Mouse (Mus musculus) midbrain, embryonic 16.5 days (tissue): Measurements from ENCODE around the gene Rassf7. TPM values are rescaled to one million over a fixed set of nuclear protein-coding genes. Genes with fewer than 3 reads are reported as not detected.

Experiments
- ATAC-seq: fragments of 200-750 bp; cut with Nextera tagmentation; 2 replicates; pipeline ENCODE4 v1.8.0; 2017; ENCODE audit warnings: moderate TSS enrichment
- H3K27ac ChIP-seq: fragments of 300-500 bp; sonication (generic); 2 replicates; pipeline ENCODE4 v1.5.1; 2014; ENCODE audit warnings: mild to moderate bottlenecking, low read length, mixed read lengths
- H3K27me3 ChIP-seq: fragments of 300-500 bp; sonication (generic); 2 replicates; pipeline ENCODE4 v1.6.1; 2014; ENCODE audit warnings: low read depth, low read length, mixed read lengths; ENCODE audit not compliant: control insufficient read depth, insufficient read depth
- H3K36me3 ChIP-seq: fragments of 300-500 bp; sonication (generic); 2 replicates; pipeline ENCODE4 v1.6.1; 2014; ENCODE audit warnings: mild to moderate bottlenecking, low read length, moderate library complexity, mixed read lengths; ENCODE audit not compliant: control insufficient read depth, insufficient read depth
- H3K4me1 ChIP-seq: fragments of 300-500 bp; sonication (generic); 2 replicates; pipeline ENCODE4 v1.6.1; 2014; ENCODE audit warnings: mild to moderate bottlenecking, low read length, mixed read lengths; ENCODE audit not compliant: control insufficient read depth, insufficient read depth
- H3K4me2 ChIP-seq: fragments of 300-500 bp; sonication (generic); 2 replicates; pipeline ENCODE4 v1.6.1; 2014; ENCODE audit warnings: mild to moderate bottlenecking, low read length, mixed read lengths
- H3K4me3 ChIP-seq: fragments of 300-500 bp; sonication (generic); 2 replicates; pipeline ENCODE4 v1.5.1; 2014; ENCODE audit warnings: low read depth, mild to moderate bottlenecking, low read length, moderate library complexity, mixed read lengths
- H3K9ac ChIP-seq: fragments of 300-500 bp; sonication (generic); 2 replicates; pipeline ENCODE4 v1.6.1; 2014; ENCODE audit warnings: low read depth, low read length, mixed read lengths
- H3K9me3 ChIP-seq: fragments of 300-500 bp; sonication (generic); replicated peaks from 2 replicates; pipeline ENCODE4 v1.6.1; 2014; ENCODE audit warnings: mild to moderate bottlenecking, low read length, mixed read lengths; ENCODE audit not compliant: control insufficient read depth, poor library complexity, severe bottlenecking
- WGBS: fragments of 180-500 bp; shearing (Covaris S2); extraction: QIAGEN DNeasy Blood & Tissue Kit; methylation state at CpG from one replicate; pipeline ENCODE4 v1.1.7; 2014; 5-methylcytosine and 5-hydroxymethylcytosine counted together
- polyA plus RNA-seq: library from polyadenylated mRNA; unstranded; fragments of >200 nt; fragmentation: Nextera tagmentation; extraction: Ambion mirVana; gene quantifications from 2 replicates; pipeline ENCODE4 v1.2.1, GENCODE M21; 2015

Gene Rassf7
- polyA plus RNA-seq, 1 experiment from 2014 or later, result 21.2 TPM

- Histone ChIP-seq H3K36me3 (no peaks in the 10 kb centered on the region; the same call in 1 of the 2 replicates), H3K27me3 (no peaks in the 10 kb centered on the region), H3K4me3 (no peak overlapping the region), H3K4me1 (peaks cover 23% of the 10 kb centered on the region), H3K27ac (no peak overlapping the region), H3K9ac (no peak overlapping the region), H3K4me2 (no peak overlapping the region), H3K9me3 (no peaks in the 10 kb centered on the region)
- 81% methylated on average over 3 of the region's 3 CpGs for WGBS
- no peak for ATAC-seq
Measured at GRCm38 (mm10) chr7:141218141-141218540, 2.5 kb downstream of the Rassf7 start.

- no peaks in the 10 kb centered on the region for H3K9me3 ChIP-seq
- 94% methylated on average over 5 of the region's 5 CpGs for WGBS
- H3K36me3 ChIP-seq, result no peaks in the 10 kb centered on the region; the same call in 1 of the 2 replicates
- H3K9ac ChIP-seq, result no peak overlapping the region
- H3K4me1 ChIP-seq, result peaks cover 23% of the 10 kb centered on the region
- H3K27me3 ChIP-seq, result no peaks in the 10 kb centered on the region
- H3K4me2 ChIP-seq, result no peak overlapping the region
- ATAC-seq, result no peak
- H3K4me3 ChIP-seq, result no peak overlapping the region
- no peak overlapping the region for H3K27ac ChIP-seq
Measured at GRCm38 (mm10) chr7:141218557-141219133, 3.0 kb downstream of the Rassf7 start.

GRCm38 (mm10) chr7:141219558-141220099 lies 4.0 kb downstream of the Rassf7 start:
- Histone ChIP-seq H3K27me3 (no peaks in the 10 kb centered on the region), H3K36me3 (no peaks in the 10 kb centered on the region; the same call in 1 of the 2 replicates), H3K9me3 (no peaks in the 10 kb centered on the region), H3K9ac (no peak overlapping the region), H3K4me3 (no peak overlapping the region), H3K4me1 (peaks cover 23% of the 10 kb centered on the region), H3K27ac (no peak overlapping the region), H3K4me2 (no peak overlapping the region)
- WGBS, result 94% methylated on average over 1 of the region's 1 CpGs
- no peak for ATAC-seq

- 79% methylated on average over 1 of the region's 1 CpGs for WGBS
- Histone ChIP-seq H3K27me3 (no peaks in the 10 kb centered on the region), H3K27ac (no peak overlapping the region), H3K9me3 (no peaks in the 10 kb centered on the region), H3K36me3 (no peaks in the 10 kb centered on the region; the same call in 1 of the 2 replicates), H3K4me3 (no peak overlapping the region), H3K4me2 (no peak overlapping the region), H3K4me1 (peaks cover 19% of the 10 kb centered on the region), H3K9ac (no peak overlapping the region)
- no peak for ATAC-seq
Measured at GRCm38 (mm10) chr7:141220377-141220776, 4.7 kb downstream of the Rassf7 start.

GRCm38 (mm10) chr7:141221249-141222125 lies 5.8 kb downstream of the Rassf7 start:
- H3K27me3 ChIP-seq, result no peaks in the 10 kb centered on the region
- peak overlapping the region; percentile 68 for H3K9ac ChIP-seq
- H3K9me3 ChIP-seq, result no peaks in the 10 kb centered on the region
- H3K27ac ChIP-seq, result peak overlapping the region; percentile 73
- H3K36me3 ChIP-seq, result no peaks in the 10 kb centered on the region; the same call in 1 of the 2 replicates
- ATAC-seq, result peak; percentile 96
- WGBS, result 4% methylated on average over 43 of the region's 44 CpGs
- peak overlapping the region; percentile 41 for H3K4me3 ChIP-seq
- H3K4me2 ChIP-seq, result peak overlapping the region; percentile 80
- H3K4me1 ChIP-seq, result peaks cover 15% of the 10 kb centered on the region

GRCm38 (mm10) chr7:141222126-141222467 lies 6.4 kb downstream of the Rassf7 start:
- no peaks in the 10 kb centered on the region for H3K27me3 ChIP-seq
- ATAC-seq, result no peak
- H3K27ac ChIP-seq, result peak overlapping the region; percentile 73
- WGBS, result 9% methylated on average over 8 of the region's 8 CpGs
- H3K4me1 ChIP-seq, result peaks cover 12% of the 10 kb centered on the region
- H3K4me2 ChIP-seq, result peak overlapping the region; percentile 80
- peak overlapping the region; percentile 68 for H3K9ac ChIP-seq
- no peaks in the 10 kb centered on the region; the same call in 1 of the 2 replicates for H3K36me3 ChIP-seq
- no peaks in the 10 kb centered on the region for H3K9me3 ChIP-seq
- H3K4me3 ChIP-seq, result peak overlapping the region; percentile 41

- H3K4me3 ChIP-seq, result no peak overlapping the region
- peaks cover 12% of the 10 kb centered on the region for H3K4me1 ChIP-seq
- H3K9ac ChIP-seq, result 0 out of 2 replicates have a peak overlapping the region, but pooled peaks have one; percentile 68
- no peaks in the 10 kb centered on the region for H3K27me3 ChIP-seq
- H3K4me2 ChIP-seq, result peak overlapping the region; percentile 80
- no peak for ATAC-seq
- no peaks in the 10 kb centered on the region for H3K9me3 ChIP-seq
- no peaks in the 10 kb centered on the region; the same call in 1 of the 2 replicates for H3K36me3 ChIP-seq
- WGBS, result 90% methylated on average over 4 of the region's 4 CpGs
- peak overlapping the region; percentile 73; the same call in 1 of the 2 replicates for H3K27ac ChIP-seq
Measured at GRCm38 (mm10) chr7:141222696-141223215, 7.1 kb downstream of the Rassf7 start.

- 84% methylated on average over 6 of the region's 6 CpGs for WGBS
- Histone ChIP-seq H3K4me2 (no peak overlapping the region), H3K9ac (no peak overlapping the region), H3K9me3 (no peaks in the 10 kb centered on the region), H3K4me3 (no peak overlapping the region), H3K27ac (no peak overlapping the region), H3K27me3 (no peaks in the 10 kb centered on the region), H3K36me3 (0 out of 2 replicates have a peak, but pooled peaks cover 2% of the 10 kb centered on the region), H3K4me1 (peaks cover 30% of the 10 kb centered on the region)
- no peak for ATAC-seq
Measured at GRCm38 (mm10) chr7:141226535-141226934, 10.9 kb downstream of the Rassf7 start.
